Mouse (Mus musculus) intestine, embryonic 16.5 days (tissue): Measurements from ENCODE around the gene Rgs10. TPM values are rescaled to one million over a fixed set of nuclear protein-coding genes. Genes with fewer than 3 reads are reported as not detected.
A peak's percentile ranks its signal among the peaks of the same experiment; 100 is the strongest.

Source experiments
- ATAC-seq: fragments of 200-750 bp; cut with Nextera tagmentation; 2 replicates; pipeline ENCODE4 v1.8.0; 2017; ENCODE audit warnings: moderate TSS enrichment, moderate library complexity
- H3K27ac ChIP-seq: fragments of 300-500 bp; sonication (generic); 2 replicates; pipeline ENCODE4 v1.5.1; 2014; ENCODE audit warnings: mild to moderate bottlenecking, low read length
- H3K27me3 ChIP-seq: fragments of 300-500 bp; sonication (generic); replicated peaks from 2 replicates; pipeline ENCODE4 v1.6.1; 2014; ENCODE audit warnings: low read length, control low read depth, mixed read lengths; ENCODE audit not compliant: control insufficient read depth, insufficient read depth
- H3K36me3 ChIP-seq: fragments of 300-500 bp; sonication (generic); 2 replicates; pipeline ENCODE4 v1.6.1; 2014; ENCODE audit warnings: low read length, control low read depth; ENCODE audit not compliant: control insufficient read depth, insufficient read depth
- H3K4me1 ChIP-seq: fragments of 300-500 bp; sonication (generic); 2 replicates; pipeline ENCODE4 v1.6.1; 2014; ENCODE audit warnings: low read length, control low read depth, mixed read lengths; ENCODE audit not compliant: control insufficient read depth, insufficient read depth
- H3K4me2 ChIP-seq: fragments of 300-500 bp; sonication (generic); 2 replicates; pipeline ENCODE4 v1.6.1; 2014; ENCODE audit warnings: low read depth, low read length, control low read depth
- H3K4me3 ChIP-seq: fragments of 300-500 bp; sonication (generic); 2 replicates; pipeline ENCODE4 v1.5.1; 2014; ENCODE audit warnings: mild to moderate bottlenecking, low read length
- H3K9ac ChIP-seq: fragments of 300-500 bp; sonication (generic); 2 replicates; pipeline ENCODE4 v1.6.1; 2014; ENCODE audit warnings: low read depth, low read length
- H3K9me3 ChIP-seq: fragments of 300-500 bp; sonication (generic); 2 replicates; pipeline ENCODE4 v1.6.1; 2016; ENCODE audit warnings: low read length, control low read depth; ENCODE audit not compliant: control insufficient read depth
- WGBS: fragments of 180-500 bp; shearing (Covaris S2); extraction: QIAGEN DNeasy Blood & Tissue Kit; methylation state at CpG from one replicate; pipeline ENCODE4 v1.1.7; 2014; 5-methylcytosine and 5-hydroxymethylcytosine counted together
- polyA plus RNA-seq: library from polyadenylated mRNA; unstranded; fragments of >200 nt; fragmentation: Nextera tagmentation; extraction: Ambion mirVana; gene quantifications from 2 replicates; pipeline ENCODE4 v1.2.1, GENCODE M21; 2015

The Rgs10 gene
- polyA plus RNA-seq, 1 experiment from 2014 or later = 28.1 TPM

- Histone ChIP-seq H3K9ac (no peak overlapping the region), H3K9me3 (no peaks in the 10 kb centered on the region), H3K4me1 (peaks cover 3% of the 10 kb centered on the region; the same call in 1 of the 2 replicates), H3K27me3 (no peaks in the 10 kb centered on the region), H3K4me3 (no peak overlapping the region), H3K4me2 (no peak overlapping the region), H3K27ac (no peak overlapping the region), H3K36me3 (no peaks in the 10 kb centered on the region)
- no peak for ATAC-seq
- 76% methylated on average over 14 of the region's 14 CpGs for WGBS
Observed at GRCm38 (mm10) chr7:128381811-128382526, 36.6 kb downstream of the Rgs10 start.

- Histone ChIP-seq H3K9me3 (no peaks in the 10 kb centered on the region), H3K9ac (no peak overlapping the region), H3K4me2 (no peak overlapping the region), H3K27ac (no peak overlapping the region), H3K27me3 (no peaks in the 10 kb centered on the region), H3K4me3 (no peak overlapping the region), H3K4me1 (peaks cover 3% of the 10 kb centered on the region; the same call in 1 of the 2 replicates), H3K36me3 (no peaks in the 10 kb centered on the region; the same call in 1 of the 2 replicates)
- WGBS = 92% methylated on average over 2 of the region's 2 CpGs
- no peak for ATAC-seq
Observed at GRCm38 (mm10) chr7:128381001-128381400, 37.6 kb downstream of the Rgs10 start.

GRCm38 (mm10) chr7:128379162-128379805 is 39.3 kb downstream of the Rgs10 start:
- H3K4me1 ChIP-seq = peaks cover 3% of the 10 kb centered on the region; the same call in 1 of the 2 replicates
- H3K36me3 ChIP-seq = no peaks in the 10 kb centered on the region; the same call in 1 of the 2 replicates
- no peaks in the 10 kb centered on the region for H3K27me3 ChIP-seq
- H3K9me3 ChIP-seq = no peaks in the 10 kb centered on the region
- peak; percentile 81 for ATAC-seq
- H3K4me3 ChIP-seq = no peak overlapping the region
- H3K27ac ChIP-seq = peak overlapping the region; percentile 60
- H3K4me2 ChIP-seq = peak overlapping the region; percentile 10; the same call in 1 of the 2 replicates
- no peak overlapping the region for H3K9ac ChIP-seq
- 49% methylated on average over 16 of the region's 16 CpGs for WGBS

GRCm38 (mm10) chr7:128376206-128376701 is 42.3 kb downstream of the Rgs10 start:
- Histone ChIP-seq H3K9ac (no peak overlapping the region), H3K27me3 (no peaks in the 10 kb centered on the region), H3K36me3 (peaks cover 7% of the 10 kb centered on the region; the same call in 1 of the 2 replicates), H3K4me1 (peaks cover 3% of the 10 kb centered on the region; the same call in 1 of the 2 replicates), H3K9me3 (no peaks in the 10 kb centered on the region), H3K4me2 (no peak overlapping the region), H3K27ac (no peak overlapping the region), H3K4me3 (no peak overlapping the region)
- no peak for ATAC-seq
- WGBS = 84% methylated on average over 11 of the region's 11 CpGs

- Histone ChIP-seq H3K4me3 (no peak overlapping the region), H3K4me2 (no peak overlapping the region), H3K27ac (no peak overlapping the region), H3K9ac (no peak overlapping the region), H3K9me3 (no peaks in the 10 kb centered on the region), H3K4me1 (no peaks in the 10 kb centered on the region), H3K27me3 (no peaks in the 10 kb centered on the region), H3K36me3 (peaks cover 7% of the 10 kb centered on the region; the same call in 1 of the 2 replicates)
- ATAC-seq = no peak
- WGBS = 91% methylated on average over 11 of the region's 11 CpGs
Observed at GRCm38 (mm10) chr7:128374156-128374555, 44.4 kb downstream of the Rgs10 start.

- Histone ChIP-seq H3K27ac (no peak overlapping the region), H3K4me3 (no peak overlapping the region), H3K4me1 (no peaks in the 10 kb centered on the region), H3K4me2 (no peak overlapping the region), H3K9ac (no peak overlapping the region), H3K27me3 (no peaks in the 10 kb centered on the region), H3K36me3 (peaks cover 7% of the 10 kb centered on the region; the same call in 1 of the 2 replicates), H3K9me3 (no peaks in the 10 kb centered on the region)
- no peak for ATAC-seq
- 84% methylated on average over 8 of the region's 8 CpGs for WGBS
Observed at GRCm38 (mm10) chr7:128373751-128374150, 44.8 kb downstream of the Rgs10 start.

GRCm38 (mm10) chr7:128372331-128372730 is 46.2 kb downstream of the Rgs10 start:
- ATAC-seq = no peak
- no peak overlapping the region for H3K9ac ChIP-seq
- H3K4me1 ChIP-seq = no peaks in the 10 kb centered on the region
- no peaks in the 10 kb centered on the region for H3K27me3 ChIP-seq
- H3K4me3 ChIP-seq = no peak overlapping the region
- no peak overlapping the region for H3K4me2 ChIP-seq
- 54% methylated on average over 3 of the region's 3 CpGs for WGBS
- H3K27ac ChIP-seq = no peak overlapping the region
- H3K9me3 ChIP-seq = no peaks in the 10 kb centered on the region
- peaks cover 7% of the 10 kb centered on the region; the same call in 1 of the 2 replicates for H3K36me3 ChIP-seq

- 52% methylated on average over 12 of the region's 12 CpGs for WGBS
Observed at GRCm38 (mm10) chr7:128369366-128369765, 49.2 kb downstream of the Rgs10 start.

GRCm38 (mm10) chr7:128368828-128369227 is 49.7 kb downstream of the Rgs10 start:
- Histone ChIP-seq H3K9ac (no peak overlapping the region), H3K4me2 (no peak overlapping the region), H3K36me3 (peaks cover 7% of the 10 kb centered on the region; the same call in 1 of the 2 replicates), H3K27me3 (no peaks in the 10 kb centered on the region), H3K4me1 (no peaks in the 10 kb centered on the region; the same call in 1 of the 2 replicates), H3K4me3 (no peak overlapping the region), H3K9me3 (no peaks in the 10 kb centered on the region), H3K27ac (peak overlapping the region; percentile 14; the same call in 1 of the 2 replicates)
- 83% methylated on average over 6 of the region's 6 CpGs for WGBS
- ATAC-seq = 0 out of 2 replicates have a peak, but pooled peaks have one; percentile 23

More at GRCm38 (mm10) chr7:128369366-128369765, 49.2 kb downstream of the Rgs10 start:
- H3K4me1 ChIP-seq = no peaks in the 10 kb centered on the region; the same call in 1 of the 2 replicates
- no peak overlapping the region for H3K4me3 ChIP-seq
- H3K9me3 ChIP-seq = no peaks in the 10 kb centered on the region
- H3K9ac ChIP-seq = no peak overlapping the region
- H3K27ac ChIP-seq = peak overlapping the region; percentile 14; the same call in 1 of the 2 replicates
- ATAC-seq = peak; percentile 41
- no peaks in the 10 kb centered on the region for H3K27me3 ChIP-seq
- H3K36me3 ChIP-seq = peaks cover 7% of the 10 kb centered on the region; the same call in 1 of the 2 replicates
- H3K4me2 ChIP-seq = no peak overlapping the region
